Mouse (Mus musculus) bone marrow, adult 2 months (tissue): Measurements from ENCODE around the gene Klri1.

Experiments used
- CTCF ChIP-seq: fragments of 200-500 bp; IDR thresholded peaks from 2 replicates; pipeline ENCODE4 v1.5.1; 2011; ENCODE audit warnings: low read length, control low read depth; ENCODE audit not compliant: control insufficient read depth, insufficient read depth
- POLR2A ChIP-seq: fragments of 200-500 bp; IDR thresholded peaks from 2 replicates; pipeline ENCODE4 v1.6.1; 2011; ENCODE audit warnings: low read depth, mild to moderate bottlenecking, control low read depth, low read length, borderline replicate concordance; ENCODE audit not compliant: control insufficient read depth

- TF ChIP-seq POLR2A: no peak
- no peak for TF ChIP-seq CTCF
Measured at GRCm38 (mm10) chr6:129717032-129717431, at the start of gene Klri1.
